Mouse (Mus musculus) layer of hippocampus, postnatal 10 days (tissue): ENCODE results near the gene Cryzl2. TPM values are rescaled to one million over a fixed set of nuclear protein-coding genes. Genes with fewer than 3 reads are reported as not detected.

ENCODE experiments used
- DNase-seq, 2 experiments: peaks; one replicate each; pipeline ENCODE4 v3.0.0; 2021; ENCODE audit warnings: low spot score in 2 of 2
- total RNA-seq, 2 experiments: library from RNA; stranded (reverse); gene quantifications; 2 replicates each; pipeline ENCODE4 v1.2.3; 2021

Gene Cryzl2
- total RNA-seq, 2 experiments from 2014 or later = 5.0 to 5.5 TPM

- peak in 1 of 2 experiments; percentile 55 for DNase-seq
Observed at GRCm38 (mm10) chr1:157443026-157443722, 15.2 kb upstream of the Cryzl2 start.

- no peak for DNase-seq
Observed at GRCm38 (mm10) chr1:157443723-157444561, 14.4 kb upstream of the Cryzl2 start.

- no peak for DNase-seq
Observed at GRCm38 (mm10) chr1:157444632-157445300, 13.6 kb upstream of the Cryzl2 start.

GRCm38 (mm10) chr1:157445398-157445910, 12.9 kb upstream of the Cryzl2 start:
- DNase-seq = no peak

- DNase-seq = peak; percentile 74 to 82
Observed at GRCm38 (mm10) chr1:157446325-157446724, 12.1 kb upstream of the Cryzl2 start.

GRCm38 (mm10) chr1:157447142-157447541, 11.2 kb upstream of the Cryzl2 start:
- DNase-seq = no peak

DNA sequence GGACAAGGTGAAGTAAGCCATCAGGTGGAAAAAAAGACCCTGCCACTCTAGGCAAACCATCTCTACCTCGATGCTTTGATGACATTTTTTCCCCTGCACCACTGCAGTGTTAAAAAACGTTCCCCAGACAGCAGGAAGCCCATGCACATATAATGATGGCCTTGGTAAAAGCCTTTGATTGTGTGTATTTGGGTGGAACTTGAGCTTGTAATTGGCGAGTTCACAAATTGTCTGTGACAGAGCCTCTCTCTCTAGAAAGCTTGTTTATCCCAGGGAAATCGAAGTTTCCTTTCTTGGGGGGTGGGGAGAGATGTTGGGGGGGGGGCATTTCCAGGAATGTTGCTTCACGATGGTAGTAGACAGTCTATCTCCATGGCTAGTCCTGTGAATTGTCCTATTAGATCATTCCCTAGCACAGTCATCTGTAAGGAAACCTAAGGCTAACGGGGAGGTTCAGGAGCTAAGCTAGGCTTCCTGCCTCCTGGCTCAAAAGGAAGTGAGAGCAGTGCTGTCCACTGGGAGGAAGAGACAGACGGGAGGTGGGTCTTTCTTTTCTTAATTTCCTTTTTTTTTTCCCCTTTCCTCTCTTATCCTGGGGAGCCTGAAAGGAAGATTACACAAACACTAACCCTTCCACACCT, 10.1 kb upstream of the Cryzl2 start:
- DNase-seq = no peak

DNA sequence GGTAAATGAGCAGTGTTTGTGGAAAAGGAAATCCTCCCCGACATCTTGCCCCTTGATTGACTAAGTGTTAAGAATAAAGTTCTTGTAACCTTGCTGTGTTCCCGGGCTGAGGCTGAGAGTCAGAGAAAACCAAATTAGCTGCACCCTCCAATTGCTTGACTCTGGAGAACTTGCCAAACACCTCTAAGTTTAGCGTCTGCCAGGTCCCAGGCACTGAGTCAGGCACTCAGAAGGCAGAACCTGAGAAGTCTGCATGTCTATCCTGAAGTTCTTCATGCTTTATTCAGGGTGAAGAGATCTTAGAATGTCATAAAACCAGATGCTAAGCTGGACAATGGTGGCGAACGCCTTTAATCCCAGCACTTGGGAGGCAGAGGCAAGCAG, 9.6 kb upstream of the Cryzl2 start:
- no peak for DNase-seq

DNA sequence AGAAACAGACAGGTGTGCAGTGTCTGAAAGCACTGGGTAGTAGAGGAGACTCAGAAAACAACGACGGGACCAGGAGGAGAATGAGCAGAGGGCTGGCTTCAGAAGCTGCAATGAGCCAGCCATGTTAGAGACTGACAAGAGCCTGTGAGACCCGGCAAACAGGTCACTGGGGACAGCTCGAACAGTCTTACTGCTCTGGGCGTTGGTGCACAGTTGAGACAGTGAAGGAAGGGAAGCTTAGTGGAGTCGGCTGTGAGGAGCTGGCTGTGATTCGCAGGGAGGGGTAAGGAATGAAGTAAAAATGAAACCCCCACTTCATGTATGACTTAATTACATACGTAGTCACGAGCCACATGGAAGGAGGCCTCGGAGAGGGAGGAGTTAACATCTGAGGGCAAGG, 8.8 kb upstream of the Cryzl2 start:
- no peak for DNase-seq

GRCm38 (mm10) chr1:157449981-157450636, 8.3 kb upstream of the Cryzl2 start:
- no peak for DNase-seq

GRCm38 (mm10) chr1:157452284-157452683, 6.1 kb upstream of the Cryzl2 start:
- DNase-seq = no peak

DNA sequence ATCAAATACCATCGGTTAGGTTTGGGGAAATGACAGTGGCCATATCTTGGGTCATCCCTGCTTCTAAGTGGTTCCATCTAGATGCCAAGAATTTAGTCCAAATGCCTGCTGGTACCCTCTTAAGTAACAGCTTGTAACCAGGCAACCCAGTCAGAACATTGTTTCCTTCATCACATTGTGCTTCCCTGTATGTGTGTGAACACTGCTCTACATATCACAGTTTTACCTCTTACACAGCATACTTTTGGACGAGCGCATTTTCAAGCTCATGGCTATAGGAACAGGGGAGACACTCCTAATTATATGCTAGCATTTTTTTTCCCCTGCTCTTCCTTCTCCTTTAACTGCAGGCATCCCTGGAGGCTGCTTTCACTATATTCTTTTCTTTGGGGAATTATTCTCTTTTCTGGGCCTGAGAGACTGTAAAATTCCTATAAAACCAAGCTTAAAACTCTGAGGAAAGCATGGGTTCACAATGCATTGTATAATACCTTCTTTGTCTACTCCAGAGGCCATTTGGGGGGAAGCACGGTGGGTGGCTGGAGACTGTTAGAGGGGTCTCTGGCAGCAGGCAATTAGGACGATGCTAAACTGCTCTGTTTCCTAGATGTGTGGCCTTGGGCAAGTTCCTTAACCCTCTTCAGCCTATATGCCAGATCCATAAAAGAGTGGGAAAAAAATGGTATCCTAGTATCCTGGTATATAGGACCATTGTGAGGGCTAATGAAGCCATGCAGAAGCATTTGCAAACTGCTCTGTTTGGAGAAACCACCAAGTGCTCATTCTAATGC, 5.4 kb upstream of the Cryzl2 start:
- no peak for DNase-seq

- no peak for DNase-seq
Observed at GRCm38 (mm10) chr1:157454876-157455275, 3.5 kb upstream of the Cryzl2 start.

GRCm38 (mm10) chr1:157457789-157458188, 588 bp upstream of the Cryzl2 start:
- no peak for DNase-seq

GRCm38 (mm10) chr1:157459904-157460303, 1.5 kb downstream of the Cryzl2 start:
- DNase-seq = no peak

DNA sequence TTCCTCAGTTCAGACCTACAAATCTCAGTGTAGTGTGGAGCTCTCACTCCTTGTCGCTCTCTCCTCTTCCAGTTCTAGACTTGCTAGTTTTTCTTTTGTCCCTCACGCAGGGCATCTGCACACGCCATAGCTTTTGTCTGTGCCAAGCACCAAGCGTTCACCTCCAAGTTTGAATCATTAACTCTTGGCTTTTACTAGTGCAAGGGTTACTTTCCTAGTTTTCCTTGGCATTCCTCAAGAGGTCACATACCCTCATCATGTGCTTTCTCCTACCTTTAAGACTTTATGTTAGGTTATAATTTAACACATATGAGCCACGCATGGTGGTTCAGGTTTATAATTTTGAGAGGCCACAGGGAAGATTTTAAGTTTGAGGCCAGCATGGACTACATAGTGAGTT, 2.9 kb downstream of the Cryzl2 start:
- no peak for DNase-seq

DNA sequence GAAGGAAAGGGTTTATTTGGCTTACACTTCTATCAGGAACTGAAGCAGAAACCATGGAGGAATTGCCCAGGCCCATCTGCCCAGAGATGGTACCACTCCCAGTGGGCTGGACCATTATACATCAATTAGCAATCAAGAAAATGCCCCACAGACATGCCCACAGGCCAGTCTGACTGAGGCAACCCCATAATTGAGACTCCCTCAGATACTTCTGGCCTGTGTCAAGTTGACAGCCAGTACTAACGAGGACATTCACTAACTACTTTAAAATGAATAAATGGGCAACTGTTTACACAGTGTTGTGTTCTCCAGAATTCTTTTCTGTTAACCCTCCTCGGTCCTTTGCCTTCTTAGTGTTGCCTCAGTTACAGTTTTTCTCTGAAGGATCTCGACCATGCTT, 4.0 kb downstream of the Cryzl2 start:
- DNase-seq = no peak

DNA sequence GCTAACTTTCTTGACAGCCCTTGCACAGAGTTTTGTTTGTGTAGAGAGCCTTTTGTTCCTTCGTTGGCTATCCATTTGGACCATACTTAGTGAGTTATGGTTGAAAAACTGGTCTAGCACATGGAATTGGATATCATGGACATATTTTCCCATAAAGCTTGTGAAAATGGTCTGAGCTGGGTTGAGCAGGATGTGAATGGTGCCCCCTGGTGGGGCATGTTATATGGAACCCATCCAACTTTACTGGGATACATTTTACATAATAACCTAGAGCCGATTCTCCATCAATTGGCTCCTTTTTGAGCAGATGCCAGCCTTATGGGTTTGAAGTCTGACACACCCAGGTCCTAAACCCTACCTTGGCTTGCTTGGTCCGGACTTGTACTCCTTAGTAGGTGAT, 6.8 kb downstream of the Cryzl2 start:
- DNase-seq = peak; percentile 67 to 72

GRCm38 (mm10) chr1:157467866-157468265, 9.5 kb downstream of the Cryzl2 start:
- no peak for DNase-seq
